Mouse (Mus musculus): ENCODE results near the gene Plac1.

The Plac1 gene

GRCm38 (mm10) chrX:53196392-53196791, 43.5 kb downstream of the Plac1 start:
- DNase-seq, result no peak

- DNase-seq, result no peak
These were observed 51.2 kb downstream of the Plac1 start for GRCm38 (mm10) chrX:53188692-53189091.

GRCm38 (mm10) chrX:53179801-53180200, 60.1 kb downstream of the Plac1 start:
- no peak for DNase-seq

- no peak for DNase-seq
These were observed 63.6 kb downstream of the Plac1 start for GRCm38 (mm10) chrX:53176296-53176695.

- DNase-seq, result no peak
These were observed 71.3 kb downstream of the Plac1 start for GRCm38 (mm10) chrX:53168623-53169022.

GRCm38 (mm10) chrX:53166901-53167525, 72.9 kb downstream of the Plac1 start:
- DNase-seq, result no peak

- peak; percentile 6 for DNase-seq
These were observed 73.5 kb downstream of the Plac1 start for GRCm38 (mm10) chrX:53166251-53166900.

GRCm38 (mm10) chrX:53162589-53162988, 77.3 kb downstream of the Plac1 start:
- no peak for DNase-seq

- no peak for DNase-seq
These were observed 78.3 kb downstream of the Plac1 start for GRCm38 (mm10) chrX:53161583-53161982.

- DNase-seq, result peak; percentile 20
These were observed 78.8 kb downstream of the Plac1 start for GRCm38 (mm10) chrX:53161115-53161514.

- DNase-seq, result no peak
These were observed 91.9 kb downstream of the Plac1 start for GRCm38 (mm10) chrX:53148039-53148438.

- no peak for DNase-seq
These were observed 93.5 kb downstream of the Plac1 start for GRCm38 (mm10) chrX:53146389-53146917.

- DNase-seq, result no peak
These were observed 100.3 kb downstream of the Plac1 start for GRCm38 (mm10) chrX:53139641-53140040.

GRCm38 (mm10) chrX:53137066-53137465, 102.8 kb downstream of the Plac1 start:
- no peak for DNase-seq

GRCm38 (mm10) chrX:53129501-53129900, 110.4 kb downstream of the Plac1 start:
- no peak for DNase-seq

GRCm38 (mm10) chrX:53126492-53127033, 113.3 kb downstream of the Plac1 start:
- no peak for DNase-seq

- no peak for DNase-seq
These were observed 114.0 kb downstream of the Plac1 start for GRCm38 (mm10) chrX:53125838-53126467.

GRCm38 (mm10) chrX:53123562-53123961, 116.3 kb downstream of the Plac1 start:
- DNase-seq, result no peak

GRCm38 (mm10) chrX:53118631-53119030, 121.3 kb downstream of the Plac1 start:
- DNase-seq, result no peak

- DNase-seq, result no peak
These were observed 121.9 kb downstream of the Plac1 start for GRCm38 (mm10) chrX:53118019-53118418.

GRCm38 (mm10) chrX:53114994-53115393, 124.9 kb downstream of the Plac1 start:
- DNase-seq, result no peak

- DNase-seq, result no peak
These were observed 129.8 kb downstream of the Plac1 start for GRCm38 (mm10) chrX:53110142-53110541.

- DNase-seq, result no peak
These were observed 132.8 kb downstream of the Plac1 start for GRCm38 (mm10) chrX:53107127-53107526.

GRCm38 (mm10) chrX:53101165-53101564, 138.7 kb downstream of the Plac1 start:
- no peak for DNase-seq

Data from kidney, adult 18-20 months (tissue).